Mouse (Mus musculus): ENCODE data around the gene Zfp12. TPM values are rescaled to one million over a fixed set of nuclear protein-coding genes. Genes with fewer than 3 reads are reported as not detected.
"Not testable (repeated sequence)": the region's sequence is repeated elsewhere in the genome, so short reads cannot be mapped to it uniquely, and the experiment has no call there.

Zfp12 gene
- polyA plus RNA-seq (2015; fragmentation: Nextera tagmentation; extraction: Ambion mirVana) = 27.1 and 28.8 TPM in 2 replicates

DNA sequence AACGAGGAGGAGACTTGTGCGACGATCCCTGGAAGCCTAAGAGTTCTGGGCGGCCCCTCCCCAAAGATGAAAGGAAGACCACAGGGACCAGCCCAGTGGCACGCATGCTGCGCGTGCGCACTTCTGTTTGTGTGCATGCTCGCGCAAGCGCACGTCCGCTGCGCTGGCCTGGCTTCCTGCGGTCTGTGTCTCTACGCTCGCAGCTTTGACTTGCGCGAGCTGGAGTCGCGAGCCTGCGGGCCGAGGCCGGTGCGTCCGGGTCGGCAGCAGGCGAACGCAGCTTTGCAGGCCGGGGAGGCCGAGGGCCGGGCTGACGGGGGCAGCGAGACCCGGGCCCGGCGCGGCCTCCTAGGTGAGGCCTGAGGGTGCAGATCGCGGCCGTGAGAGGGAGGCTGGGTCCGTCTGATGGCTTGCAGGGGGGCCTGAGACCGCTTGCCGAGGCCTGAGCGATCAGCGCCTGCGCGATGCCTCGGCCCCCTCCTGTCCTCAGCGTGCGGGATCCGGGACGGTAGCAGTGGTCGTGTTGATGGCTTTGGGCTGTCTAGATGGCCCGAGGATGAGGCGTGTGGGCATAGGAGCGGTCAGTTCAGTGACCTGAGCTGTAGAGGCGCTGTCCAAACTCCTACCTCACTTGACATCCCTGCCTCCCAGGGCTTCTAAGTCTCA is at the start of gene Zfp12:
Gene Zfp12, plus strand, starts transcription at position 136 of the 666 bp plus-strand sequence.
- under 1% methylated on average over 58 of the region's 58 CpGs for WGBS
- peak; percentile 99 for ATAC-seq (replicated peaks)
- Histone ChIP-seq H3K4me2 (replicated peaks) (peak within 1 kb of the TSS; percentile 83), H3K36me3 (peaks cover 22% of the 10 kb centered on the region), H3K9me3 (no peaks in the 10 kb centered on the region), H3K27ac (replicated peaks) (peak within 1 kb of the TSS; percentile 98), H3K9ac (replicated peaks) (peak within 1 kb of the TSS; percentile 99), H3K27me3 (no peaks in the 10 kb centered on the region), H3K4me1 (peaks cover 25% of the 10 kb centered on the region), H3K4me3 (peak within 1 kb of the TSS; percentile 96)

DNA sequence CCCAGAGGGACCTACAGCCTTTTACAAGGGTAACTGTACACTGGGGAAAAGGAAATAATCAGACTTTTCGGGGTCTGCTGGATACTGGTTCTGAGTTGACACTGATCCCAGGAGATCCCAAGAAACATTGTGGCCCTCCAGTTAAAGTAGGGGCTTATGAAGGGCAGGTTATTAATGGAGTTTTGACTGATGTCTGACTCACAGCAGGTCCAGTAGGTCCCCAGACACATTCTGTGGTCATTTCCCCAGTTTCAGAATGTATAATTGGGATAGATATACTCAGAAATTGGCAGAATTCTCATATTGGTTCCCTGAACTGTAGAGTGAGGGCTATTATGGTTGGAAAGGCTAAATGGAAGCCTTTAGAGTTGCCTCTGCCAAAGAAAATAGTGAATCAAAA is 46.9 kb upstream of the Zfp12 start:
- WGBS = 86% methylated on average over 1 of the region's 1 CpGs
- not testable (repeated sequence) for H3K27me3 ChIP-seq; H3K4me1 ChIP-seq; H3K9me3 ChIP-seq; H3K4me2 ChIP-seq (replicated peaks); H3K27ac ChIP-seq (replicated peaks); H3K9ac ChIP-seq (replicated peaks); ATAC-seq (replicated peaks); H3K36me3 ChIP-seq; H3K4me3 ChIP-seq

DNA sequence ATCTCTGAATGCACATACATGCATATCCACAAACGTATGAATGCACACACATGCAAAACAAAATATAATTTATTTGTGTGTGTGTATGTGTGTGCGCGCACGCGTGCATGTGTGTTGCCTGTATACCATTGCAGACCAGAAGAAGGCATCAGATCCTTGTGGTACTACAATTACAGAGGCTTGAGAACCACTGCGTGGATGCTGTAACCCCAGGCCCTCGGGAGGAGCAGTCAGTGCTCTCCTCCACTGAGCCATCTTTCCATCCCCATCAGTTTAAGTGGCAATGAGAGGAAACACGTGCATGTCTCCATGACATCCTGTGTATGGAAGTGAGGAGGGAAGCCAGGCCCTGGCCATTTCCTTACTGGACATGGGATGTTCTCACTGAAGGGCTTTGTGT is 42.2 kb upstream of the Zfp12 start:
- no peak overlapping the region for H3K4me3 ChIP-seq
- H3K9me3 ChIP-seq = no peaks in the 10 kb centered on the region
- no peak overlapping the region for H3K4me2 ChIP-seq (replicated peaks)
- H3K27me3 ChIP-seq = no peaks in the 10 kb centered on the region
- H3K27ac ChIP-seq (replicated peaks) = no peak overlapping the region
- 89% methylated on average over 8 of the region's 8 CpGs for WGBS
- no peak overlapping the region for H3K9ac ChIP-seq (replicated peaks)
- ATAC-seq (replicated peaks) = no peak
- no peaks in the 10 kb centered on the region for H3K4me1 ChIP-seq
- H3K36me3 ChIP-seq = no peaks in the 10 kb centered on the region

DNA sequence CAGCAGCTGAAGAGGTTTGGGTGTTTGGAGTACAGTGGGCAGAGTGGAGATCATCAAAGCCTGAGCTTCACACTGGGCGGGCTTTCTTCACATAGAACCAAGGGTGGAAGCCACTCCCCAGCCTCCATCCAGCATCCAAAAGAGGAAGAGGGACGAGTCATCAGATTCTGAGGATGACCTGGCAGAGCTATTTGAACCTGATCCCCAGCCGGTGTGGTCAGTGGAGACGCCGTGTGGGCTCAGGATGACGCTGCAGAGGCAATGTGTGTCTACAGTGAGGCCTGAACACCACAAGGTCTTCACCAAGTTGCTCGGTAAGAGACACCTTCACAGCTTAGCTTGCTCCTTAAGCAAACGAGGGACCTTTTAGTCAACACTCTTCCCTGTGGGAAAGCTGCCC is 40.2 kb upstream of the Zfp12 start:
- H3K9me3 ChIP-seq; H3K27me3 ChIP-seq; ATAC-seq (replicated peaks); H3K4me2 ChIP-seq (replicated peaks); H3K4me1 ChIP-seq; H3K36me3 ChIP-seq; H3K9ac ChIP-seq (replicated peaks); H3K27ac ChIP-seq (replicated peaks); H3K4me3 ChIP-seq: not testable (repeated sequence)
- 70% methylated on average over 8 of the region's 8 CpGs for WGBS

DNA sequence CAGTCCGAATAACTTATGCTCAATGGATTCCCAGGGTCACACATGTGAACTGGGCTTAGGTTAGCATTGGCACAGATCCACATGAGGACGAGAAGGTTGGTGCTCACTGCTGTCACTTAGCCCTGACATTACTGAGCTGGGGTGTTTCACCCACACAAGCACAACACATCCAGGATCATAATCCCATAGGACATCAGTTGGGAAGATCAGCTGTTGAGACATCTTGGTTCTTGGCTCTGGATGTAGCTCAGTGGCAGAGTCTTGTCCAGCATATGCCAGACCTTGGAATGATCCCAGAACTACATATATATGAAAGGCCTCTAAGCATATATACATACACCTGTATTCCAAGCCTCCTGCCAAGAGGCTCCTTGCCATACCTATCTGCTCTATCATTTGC is 39.8 kb upstream of the Zfp12 start:
- Histone ChIP-seq H3K4me2 (replicated peaks) (no peak overlapping the region), H3K27me3 (no peaks in the 10 kb centered on the region), H3K4me3 (no peak overlapping the region), H3K9ac (replicated peaks) (no peak overlapping the region), H3K4me1 (no peaks in the 10 kb centered on the region), H3K9me3 (no peaks in the 10 kb centered on the region), H3K27ac (replicated peaks) (no peak overlapping the region), H3K36me3 (no peaks in the 10 kb centered on the region)
- no peak for ATAC-seq (replicated peaks)
- WGBS = 75% methylated on average over 2 of the region's 2 CpGs

DNA sequence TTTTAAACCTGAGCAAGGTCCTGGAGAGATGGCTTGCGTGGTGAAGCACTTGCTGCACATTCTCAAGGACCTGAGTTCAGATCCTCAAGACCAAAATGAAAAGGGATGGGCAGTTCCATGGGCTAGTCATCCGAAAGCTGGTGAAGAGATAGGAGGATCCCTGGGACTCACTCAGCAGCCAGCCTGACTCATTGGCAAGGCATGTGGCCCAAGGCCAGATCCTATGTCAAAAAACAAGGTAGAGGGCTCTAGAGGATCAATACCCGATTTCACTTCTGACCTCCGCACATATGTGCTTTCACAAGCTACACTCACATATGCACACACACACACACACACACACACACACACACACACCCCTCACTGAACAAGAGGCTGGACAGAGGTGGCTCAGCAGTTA is 38.5 kb upstream of the Zfp12 start:
- Histone ChIP-seq H3K27ac (replicated peaks) (no peak overlapping the region), H3K9me3 (no peaks in the 10 kb centered on the region), H3K4me1 (no peaks in the 10 kb centered on the region), H3K9ac (replicated peaks) (no peak overlapping the region), H3K4me3 (no peak overlapping the region), H3K27me3 (no peaks in the 10 kb centered on the region), H3K4me2 (replicated peaks) (no peak overlapping the region), H3K36me3 (no peaks in the 10 kb centered on the region)
- WGBS = 98% methylated on average over 4 of the region's 4 CpGs
- no peak for ATAC-seq (replicated peaks)

DNA sequence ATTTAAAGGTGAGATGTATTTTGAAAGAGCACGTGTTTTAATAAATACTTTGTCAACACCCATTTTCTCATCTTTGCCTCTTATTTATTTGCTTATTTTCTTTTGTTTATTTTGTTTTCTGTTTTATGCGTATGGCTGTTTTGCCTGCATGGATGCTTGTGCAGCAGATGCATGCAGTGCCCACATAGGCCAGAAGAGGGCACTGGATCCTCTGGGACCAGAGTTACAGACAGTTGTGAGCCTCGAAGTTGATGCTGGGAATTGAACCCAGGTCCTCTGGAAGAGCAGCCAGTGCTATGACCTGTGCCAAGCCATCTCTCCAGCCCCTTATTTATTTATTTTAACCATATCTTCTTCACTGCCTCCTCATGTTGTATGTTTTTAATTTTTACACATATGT is 29.9 kb upstream of the Zfp12 start:
- Histone ChIP-seq H3K4me1 (no peaks in the 10 kb centered on the region), H3K4me3 (no peak overlapping the region), H3K27me3 (no peaks in the 10 kb centered on the region), H3K27ac (replicated peaks) (no peak overlapping the region), H3K4me2 (replicated peaks) (no peak overlapping the region), H3K36me3 (no peaks in the 10 kb centered on the region), H3K9me3 (no peaks in the 10 kb centered on the region), H3K9ac (replicated peaks) (no peak overlapping the region)
- WGBS = 73% methylated on average over 3 of the region's 3 CpGs
- ATAC-seq (replicated peaks) = no peak

DNA sequence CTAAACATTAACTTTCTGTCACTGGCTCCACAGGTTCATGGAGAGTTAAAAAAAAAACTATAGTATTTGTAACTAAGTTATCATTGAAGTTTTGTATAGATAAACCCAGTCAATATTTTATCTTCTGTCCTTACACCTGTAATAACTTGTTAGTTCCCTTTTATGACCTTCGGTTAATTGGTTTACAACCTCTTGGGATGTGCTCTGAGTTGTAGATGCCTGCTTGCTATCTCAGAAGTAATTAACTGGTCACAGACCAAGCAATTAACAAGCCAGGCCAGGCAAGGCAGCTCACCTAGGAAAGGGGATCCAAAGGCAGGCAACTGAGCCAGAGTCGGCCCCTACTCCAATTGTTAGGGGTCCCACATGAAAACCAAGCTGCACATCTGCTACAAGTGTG is 21.1 kb upstream of the Zfp12 start:
- no peak for ATAC-seq (replicated peaks)
- no peaks in the 10 kb centered on the region for H3K36me3 ChIP-seq

DNA sequence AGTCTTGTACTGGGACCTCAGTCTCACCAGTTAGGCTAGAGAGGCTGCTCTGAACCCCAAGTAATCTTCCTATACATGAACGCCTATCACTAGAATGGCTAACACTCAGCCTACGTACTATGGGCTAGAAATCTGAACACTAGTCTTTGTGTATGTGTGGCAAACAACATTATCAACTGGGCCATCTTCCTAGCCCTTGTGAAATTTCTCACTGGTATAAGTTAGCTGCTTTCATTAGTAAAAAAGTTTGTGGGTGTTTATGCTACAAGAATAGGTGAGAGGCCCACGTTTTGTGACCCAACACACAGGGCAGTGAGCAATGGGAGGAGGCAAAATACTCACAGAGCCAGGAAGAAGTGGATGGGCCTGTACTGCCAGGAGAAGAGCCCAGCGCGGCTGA is 14.0 kb upstream of the Zfp12 start:
- Histone ChIP-seq H3K36me3 (no peaks in the 10 kb centered on the region), H3K9me3 (no peaks in the 10 kb centered on the region), H3K27me3 (no peaks in the 10 kb centered on the region), H3K4me2 (replicated peaks) (no peak overlapping the region), H3K4me1 (no peaks in the 10 kb centered on the region), H3K4me3 (no peak overlapping the region), H3K27ac (replicated peaks) (no peak overlapping the region), H3K9ac (replicated peaks) (no peak overlapping the region)
- WGBS = 85% methylated on average over 5 of the region's 5 CpGs
- ATAC-seq (replicated peaks) = no peak

More for the DNA sequence above, 21.1 kb upstream of the Zfp12 start:
- Histone ChIP-seq H3K27me3 (no peaks in the 10 kb centered on the region), H3K9me3 (no peaks in the 10 kb centered on the region), H3K9ac (replicated peaks) (no peak overlapping the region), H3K4me3 (no peak overlapping the region), H3K4me2 (replicated peaks) (no peak overlapping the region), H3K27ac (replicated peaks) (no peak overlapping the region), H3K4me1 (no peaks in the 10 kb centered on the region)
- 89% methylated on average over 2 of the region's 2 CpGs for WGBS

DNA sequence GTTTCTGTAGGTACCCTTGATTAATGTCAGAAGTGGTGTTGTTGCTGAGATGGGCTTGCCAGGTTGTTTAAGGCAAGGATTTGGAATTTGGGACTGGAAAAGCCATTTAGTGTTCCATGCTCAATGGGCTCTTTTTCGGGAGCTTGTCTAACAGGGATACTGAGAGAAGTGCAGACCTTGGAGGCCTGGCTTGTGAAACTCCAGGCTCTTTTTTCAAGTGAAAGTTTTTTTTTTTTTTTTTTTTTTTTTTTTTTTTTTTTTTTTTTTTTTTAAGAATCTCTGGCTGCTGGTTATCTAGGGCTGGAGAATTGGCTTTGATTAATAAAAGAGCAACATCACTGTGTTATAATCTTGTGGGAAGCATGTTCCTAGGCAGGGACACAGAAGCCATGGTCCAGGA is 12.7 kb upstream of the Zfp12 start:
- Histone ChIP-seq H3K4me1 (no peaks in the 10 kb centered on the region), H3K27me3 (no peaks in the 10 kb centered on the region), H3K4me3 (no peak overlapping the region), H3K9ac (replicated peaks) (no peak overlapping the region), H3K36me3 (no peaks in the 10 kb centered on the region), H3K4me2 (replicated peaks) (no peak overlapping the region), H3K9me3 (no peaks in the 10 kb centered on the region), H3K27ac (replicated peaks) (no peak overlapping the region)
- 82% methylated on average over 1 of the region's 1 CpGs for WGBS
- no peak for ATAC-seq (replicated peaks)

DNA sequence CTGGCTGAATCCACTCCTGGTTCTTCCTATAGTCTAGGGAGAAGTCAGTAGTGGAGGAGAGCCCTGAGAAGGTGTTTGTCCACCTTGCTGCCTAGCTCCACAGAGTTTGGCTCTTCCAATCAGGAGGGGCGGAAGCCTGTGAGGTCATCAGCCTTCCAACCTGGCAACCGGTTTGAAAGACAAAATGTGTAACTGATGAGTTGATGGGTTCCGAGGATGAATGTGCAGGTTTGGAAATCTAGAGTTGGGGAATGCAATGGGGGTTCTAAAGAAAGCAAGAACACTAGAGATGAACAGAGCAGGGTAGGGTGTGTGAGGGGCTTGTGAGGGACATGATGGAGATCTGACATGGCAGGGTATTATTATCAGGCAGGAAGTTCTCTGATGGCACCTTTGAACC is 8.2 kb upstream of the Zfp12 start, which contains the start of gene Spdye4a:
Gene Spdye4a, minus strand, starts transcription at position 101 of the 400 bp plus-strand sequence.
- Histone ChIP-seq H3K27ac (replicated peaks) (no peak within 1 kb of the TSS), H3K4me2 (replicated peaks) (no peak within 1 kb of the TSS), H3K9me3 (0 out of 2 replicates have a peak, but pooled peaks cover 4% of the 10 kb centered on the region), H3K4me3 (no peak within 1 kb of the TSS), H3K4me1 (no peaks in the 10 kb centered on the region), H3K27me3 (no peaks in the 10 kb centered on the region), H3K9ac (replicated peaks) (no peak within 1 kb of the TSS), H3K36me3 (no peaks in the 10 kb centered on the region)
- WGBS = 88% methylated on average over 3 of the region's 3 CpGs
- ATAC-seq (replicated peaks) = no peak

DNA sequence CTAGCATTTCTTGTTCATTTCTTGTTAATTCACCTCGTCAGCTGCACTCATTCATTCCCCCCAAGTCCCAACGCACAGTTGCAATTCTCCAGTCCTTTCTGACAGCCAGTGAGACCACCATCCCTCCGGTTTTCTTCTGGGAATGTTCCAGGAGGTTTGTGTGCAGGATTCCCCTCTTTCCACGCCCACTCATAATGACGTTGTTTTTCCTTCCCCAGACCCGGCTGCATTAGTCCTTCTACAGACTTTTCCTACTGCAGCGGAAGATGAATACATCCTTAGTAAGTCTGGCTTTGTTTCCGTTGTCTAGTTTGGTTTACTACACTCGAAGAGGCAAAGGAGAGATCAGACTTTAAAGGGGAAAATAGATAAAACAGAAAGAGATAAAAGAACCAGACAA is 1.1 kb downstream of the Zfp12 start:
- Histone ChIP-seq H3K9ac (replicated peaks) (peak overlapping the region; percentile 99), H3K27ac (replicated peaks) (no peak overlapping the region), H3K4me1 (peaks cover 25% of the 10 kb centered on the region), H3K27me3 (no peaks in the 10 kb centered on the region), H3K4me2 (replicated peaks) (peak overlapping the region; percentile 83), H3K9me3 (no peaks in the 10 kb centered on the region), H3K4me3 (peak overlapping the region; percentile 96), H3K36me3 (peaks cover 30% of the 10 kb centered on the region)
- no peak for ATAC-seq (replicated peaks)
- WGBS = 37% methylated on average over 9 of the region's 9 CpGs

DNA sequence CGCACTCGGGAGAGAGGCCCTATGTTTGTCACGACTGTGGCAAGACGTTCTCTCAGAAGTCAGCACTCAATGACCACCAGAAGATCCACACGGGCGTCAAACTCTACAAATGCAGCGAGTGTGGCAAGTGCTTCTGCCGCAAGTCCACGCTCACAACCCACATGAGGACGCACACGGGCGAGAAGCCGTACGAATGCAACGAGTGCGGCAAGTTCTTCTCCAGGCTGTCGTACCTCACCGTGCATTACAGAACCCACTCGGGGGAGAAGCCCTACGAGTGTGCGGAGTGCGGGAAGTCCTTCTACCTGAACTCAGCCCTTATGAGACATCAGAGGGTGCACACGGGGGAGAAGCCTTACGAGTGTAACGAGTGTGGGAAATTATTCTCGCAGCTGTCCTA is 10.0 kb downstream of the Zfp12 start:
- Histone ChIP-seq H3K36me3 (peaks cover 96% of the 10 kb centered on the region), H3K27me3 (no peaks in the 10 kb centered on the region), H3K4me1 (no peaks in the 10 kb centered on the region), H3K9me3 (no peaks in the 10 kb centered on the region), H3K9ac (replicated peaks) (no peak overlapping the region), H3K4me3 (no peak overlapping the region), H3K27ac (replicated peaks) (no peak overlapping the region), H3K4me2 (replicated peaks) (no peak overlapping the region)
- WGBS = 96% methylated on average over 26 of the region's 26 CpGs
- no peak for ATAC-seq (replicated peaks)
